ENCODE assay signal across 13 mouse cellular contexts in genomic region chr8:110754713-110755112, GRCm38 (mm10). TPM values are rescaled to one million over a fixed set of nuclear protein-coding genes. Genes with fewer than 3 reads are reported as not detected.
A peak's percentile ranks its signal among the peaks of the same experiment; 100 is the strongest.
DNase-seq lines count a peak whose midpoint lies in the region; ATAC-seq lines count a peak whose summit lies in the region.
"Had no signal": no experiment of that assay in that cellular context is flagged by ENCODE, and none has a peak within 500 bp of the region (broad histone marks: within the 10 kb centered on the region; RNA-seq: fewer than 3 reads in every experiment).

No protein-coding gene starts in this region.

- 50% methylated on average over 4 of the region's 4 CpGs for WGBS in hindbrain, embryonic 16.5 days
- WGBS in hindbrain, embryonic 14.5 days = 63% methylated on average over 4 of the region's 4 CpGs
- WGBS in embryonic facial prominence, embryonic 15.5 days = 44% methylated on average over 4 of the region's 4 CpGs
- WGBS in liver, embryonic 11.5 days = 61% methylated on average over 4 of the region's 4 CpGs

- 0 out of 2 replicates have a peak, but pooled peaks have one; percentile 37 for ATAC-seq in hindbrain, embryonic 16.5 days
- no peak for ATAC-seq in hindbrain, embryonic 14.5 days (ENCODE audit: low FRiP score)
- peak; percentile 71 for ATAC-seq in embryonic facial prominence, embryonic 15.5 days (ENCODE audit: insufficient number of reproducible peaks, low FRiP score, low TSS enrichment, low read depth)
- ATAC-seq in liver, embryonic 11.5 days (replicated peaks; ENCODE audit: low FRiP score) = no peak
- no peak for ATAC-seq in monocyte, adult 5-6 weeks (replicated peaks; ENCODE audit: insufficient number of reproducible peaks, low FRiP score, low TSS enrichment, poor library complexity, severe bottlenecking)

- H3K36me3 ChIP-seq in hindbrain, embryonic 16.5 days (ENCODE audit: control insufficient read depth, insufficient read depth, low read length) = no peaks in the 10 kb centered on the region
- no peaks in the 10 kb centered on the region for H3K36me3 ChIP-seq in hindbrain, embryonic 14.5 days (replicated peaks; ENCODE audit: control insufficient read depth, insufficient read depth)
- H3K36me3 ChIP-seq in embryonic facial prominence, embryonic 15.5 days = no peaks in the 10 kb centered on the region
- no peaks in the 10 kb centered on the region for H3K36me3 ChIP-seq in liver, embryonic 11.5 days (ENCODE audit: control insufficient read depth, insufficient read depth, low read length)
- H3K36me3 ChIP-seq: neural tube, embryonic 12.5 days had no signal

- H3K4me1 ChIP-seq in hindbrain, embryonic 16.5 days (ENCODE audit: control insufficient read depth, insufficient read depth, low read depth, low read length) = no peaks in the 10 kb centered on the region
- H3K4me1 ChIP-seq in hindbrain, embryonic 14.5 days (replicated peaks; ENCODE audit: control insufficient read depth, insufficient read depth, low read length) = no peaks in the 10 kb centered on the region
- peaks cover 14% of the 10 kb centered on the region for H3K4me1 ChIP-seq in embryonic facial prominence, embryonic 15.5 days
- H3K4me1 ChIP-seq in liver, embryonic 11.5 days (replicated peaks; ENCODE audit: control insufficient read depth, insufficient read depth, low read length) = no peaks in the 10 kb centered on the region

- H3K9ac ChIP-seq in hindbrain, embryonic 16.5 days (ENCODE audit: low read depth, low read length) = peak overlapping the region; percentile 25; the same call in 1 of the 2 replicates
- no peak overlapping the region for H3K9ac ChIP-seq in hindbrain, embryonic 14.5 days
- H3K9ac ChIP-seq in embryonic facial prominence, embryonic 15.5 days = no peak overlapping the region
- no peak overlapping the region for H3K9ac ChIP-seq in liver, embryonic 11.5 days (ENCODE audit: low read depth, low read length)
- H3K9ac ChIP-seq: neural tube, embryonic 12.5 days had no signal

- H3K4me2 ChIP-seq in hindbrain, embryonic 16.5 days (ENCODE audit: low read length) = no peak overlapping the region
- H3K4me2 ChIP-seq in hindbrain, embryonic 14.5 days (replicated peaks) = no peak overlapping the region
- no peak overlapping the region for H3K4me2 ChIP-seq in embryonic facial prominence, embryonic 15.5 days (replicated peaks)
- H3K4me2 ChIP-seq in liver, embryonic 11.5 days = no peak overlapping the region
- H3K4me2 ChIP-seq: neural tube, embryonic 12.5 days had no signal

- no peak overlapping the region for H3K27ac ChIP-seq in hindbrain, embryonic 16.5 days (ENCODE audit: low read depth, low read length)
- H3K27ac ChIP-seq in hindbrain, embryonic 14.5 days = no peak overlapping the region
- H3K27ac ChIP-seq in embryonic facial prominence, embryonic 15.5 days (replicated peaks) = 0 out of 2 replicates have a peak overlapping the region, but pooled peaks have one; percentile 40
- H3K27ac ChIP-seq in liver, embryonic 11.5 days (ENCODE audit: low read depth, low read length) = no peak overlapping the region
- H3K27ac ChIP-seq: neural tube, embryonic 12.5 days had no signal

- H3K4me3 ChIP-seq in hindbrain, embryonic 16.5 days (ENCODE audit: low read length) = no peak overlapping the region
- H3K4me3 ChIP-seq in hindbrain, embryonic 14.5 days (replicated peaks; ENCODE audit: low read length) = no peak overlapping the region
- no peak overlapping the region for H3K4me3 ChIP-seq in embryonic facial prominence, embryonic 15.5 days (replicated peaks)
- H3K4me3 ChIP-seq in liver, embryonic 11.5 days (ENCODE audit: low read depth, low read length) = no peak overlapping the region
- H3K4me3 ChIP-seq: neural tube, embryonic 12.5 days had no signal

- H3K9me3 ChIP-seq in hindbrain, embryonic 16.5 days (ENCODE audit: control insufficient read depth, low read length) = no peaks in the 10 kb centered on the region
- no peaks in the 10 kb centered on the region for H3K9me3 ChIP-seq in hindbrain, embryonic 14.5 days (ENCODE audit: control insufficient read depth, low read length)
- no peaks in the 10 kb centered on the region for H3K9me3 ChIP-seq in embryonic facial prominence, embryonic 15.5 days (replicated peaks)
- no peaks in the 10 kb centered on the region for H3K9me3 ChIP-seq in liver, embryonic 11.5 days (ENCODE audit: control insufficient read depth, low read length)
- H3K9me3 ChIP-seq: neural tube, embryonic 12.5 days had no signal

- H3K27me3 ChIP-seq in hindbrain, embryonic 16.5 days (replicated peaks; ENCODE audit: control insufficient read depth, insufficient read depth, low read length) = no peaks in the 10 kb centered on the region
- H3K27me3 ChIP-seq in hindbrain, embryonic 14.5 days (ENCODE audit: control insufficient read depth, insufficient read depth, low read length) = no peaks in the 10 kb centered on the region
- H3K27me3 ChIP-seq in embryonic facial prominence, embryonic 15.5 days = no peaks in the 10 kb centered on the region
- no peaks in the 10 kb centered on the region for H3K27me3 ChIP-seq in liver, embryonic 11.5 days (replicated peaks; ENCODE audit: control insufficient read depth, insufficient read depth, low read length)
- H3K27me3 ChIP-seq: neural tube, embryonic 12.5 days had no signal

- DNase-seq in hindbrain, embryonic 14.5 days (ENCODE audit: low spot score) = no peak
- peak; percentile 71 for DNase-seq in right cerebral cortex, adult 18-20 months
- DNase-seq in right cerebral cortex, postnatal 14 days = no peak
- no peak for DNase-seq in liver, embryonic 11.5 days (ENCODE audit: low spot score)
- DNase-seq: cerebellum, postnatal 10 days; heart, adult 18-20 months; kidney, adult 8-10 months; lung, postnatal 36 days; thymus, postnatal 36 days had no signal

RNA-seq across cellular contexts. Expression of gene Mtss1l, which starts 33.4 kb away (rescaled TPM):
- 26.4 and 28.8 TPM in 2 replicates for polyA plus RNA-seq in hindbrain, embryonic 16.5 days (2015; fragmentation: Nextera tagmentation; extraction: Ambion mirVana)
- polyA plus RNA-seq in hindbrain, embryonic 14.5 days (2014; fragmentation: Nextera tagmentation; extraction: Ambion mirVana) = 32.9 and 36.3 TPM in 2 replicates
- polyA plus RNA-seq in embryonic facial prominence, embryonic 15.5 days (2015; fragmentation: Nextera tagmentation; extraction: Ambion mirVana) = 13.8 and 15.8 TPM in 2 replicates
- 4.9 and 5.9 TPM in 2 replicates for polyA plus RNA-seq in liver, embryonic 11.5 days (2014; fragmentation: Nextera tagmentation; extraction: Ambion mirVana)
- 0.32 to 1.2 TPM (median 1.1 TPM) in 3 replicates for total RNA-seq in monocyte, adult 5-6 weeks (2017)

RNA-seq across cellular contexts. Expression of gene Il34, which starts 51.0 kb away (rescaled TPM):
- polyA plus RNA-seq in hindbrain, embryonic 16.5 days (2015; fragmentation: Nextera tagmentation; extraction: Ambion mirVana) = 7.7 and 8.8 TPM in 2 replicates
- 5.4 and 6.1 TPM in 2 replicates for polyA plus RNA-seq in hindbrain, embryonic 14.5 days (2014; fragmentation: Nextera tagmentation; extraction: Ambion mirVana)
- polyA plus RNA-seq in embryonic facial prominence, embryonic 15.5 days (2015; fragmentation: Nextera tagmentation; extraction: Ambion mirVana) = 4.9 and 5.3 TPM in 2 replicates
- polyA plus RNA-seq in liver, embryonic 11.5 days (2014; fragmentation: Nextera tagmentation; extraction: Ambion mirVana) = 0.18 and 0.36 TPM in 2 replicates
- not detected in 3 replicates for total RNA-seq in monocyte, adult 5-6 weeks (2017)

Comparison
In these comparisons a context has a peak if more than half of its experiments do, and no peak if none do; other contexts are left out.
1. ATAC-seq: peak in hindbrain, embryonic 16.5 days (single experiment) and embryonic facial prominence, embryonic 15.5 days (single experiment); none in hindbrain, embryonic 14.5 days (single experiment), liver, embryonic 11.5 days (single experiment) and monocyte, adult 5-6 weeks (single experiment).